Mouse (Mus musculus) right cerebral cortex, postnatal 10 days (tissue): ENCODE measurements around the gene Ufsp1.
"Not testable (repeated sequence)": the region's sequence is repeated elsewhere in the genome, so short reads cannot be mapped to it uniquely, and the experiment has no call there.

ENCODE experiments used
- DNase-seq, 2 experiments: peaks; one replicate each; pipeline ENCODE4 v3.0.0; 2021; ENCODE audit warnings: low spot score in 2 of 2

Gene Ufsp1

DNA sequence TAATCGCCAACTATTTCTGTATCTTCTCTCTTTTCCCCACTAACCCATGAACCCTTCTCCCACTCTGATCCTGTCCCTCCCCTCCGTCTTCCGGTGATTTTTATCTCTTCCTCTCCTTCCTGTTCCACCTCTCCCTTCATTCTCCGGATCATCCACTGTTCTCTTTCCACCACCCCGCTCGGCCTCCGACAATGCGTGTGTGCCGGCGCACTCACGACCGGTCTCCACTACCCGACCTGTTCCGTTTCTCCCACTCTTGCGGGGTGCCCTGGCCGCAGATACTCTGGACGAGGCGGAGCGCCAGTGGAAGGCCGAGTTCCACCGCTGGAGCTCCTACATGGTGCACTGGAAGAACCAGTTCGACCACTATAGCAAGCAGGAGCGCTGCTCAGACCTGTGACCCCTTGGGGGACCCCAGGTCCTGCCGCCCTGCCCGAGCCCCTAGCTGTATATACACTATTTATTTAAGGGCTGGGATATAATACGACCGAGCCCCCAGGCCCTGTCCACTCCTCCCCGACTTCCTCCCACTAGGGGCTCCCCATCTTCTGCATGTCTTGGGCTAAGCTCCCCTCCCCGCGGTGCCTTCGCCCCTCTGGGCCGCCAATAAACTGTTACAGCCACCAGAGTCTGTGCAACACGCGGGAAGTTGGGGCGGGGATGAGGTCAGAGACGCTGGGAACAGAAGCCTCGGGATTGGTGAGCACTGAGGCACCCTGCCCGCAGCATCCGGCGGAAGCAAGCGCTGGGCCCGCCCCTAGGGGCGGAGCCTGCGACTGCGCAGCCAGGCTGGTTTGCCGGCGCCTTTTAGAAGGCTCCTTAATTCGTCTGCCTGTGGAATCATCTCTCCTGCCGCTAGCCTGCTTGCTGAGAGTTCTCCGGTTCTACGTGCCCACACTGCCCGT, at the start of gene Ufsp1:
Gene Ufsp1 (plus strand): TSS at position 791 of the 905 bp plus-strand sequence.
- peak; percentile 98 to 99 for DNase-seq

DNA sequence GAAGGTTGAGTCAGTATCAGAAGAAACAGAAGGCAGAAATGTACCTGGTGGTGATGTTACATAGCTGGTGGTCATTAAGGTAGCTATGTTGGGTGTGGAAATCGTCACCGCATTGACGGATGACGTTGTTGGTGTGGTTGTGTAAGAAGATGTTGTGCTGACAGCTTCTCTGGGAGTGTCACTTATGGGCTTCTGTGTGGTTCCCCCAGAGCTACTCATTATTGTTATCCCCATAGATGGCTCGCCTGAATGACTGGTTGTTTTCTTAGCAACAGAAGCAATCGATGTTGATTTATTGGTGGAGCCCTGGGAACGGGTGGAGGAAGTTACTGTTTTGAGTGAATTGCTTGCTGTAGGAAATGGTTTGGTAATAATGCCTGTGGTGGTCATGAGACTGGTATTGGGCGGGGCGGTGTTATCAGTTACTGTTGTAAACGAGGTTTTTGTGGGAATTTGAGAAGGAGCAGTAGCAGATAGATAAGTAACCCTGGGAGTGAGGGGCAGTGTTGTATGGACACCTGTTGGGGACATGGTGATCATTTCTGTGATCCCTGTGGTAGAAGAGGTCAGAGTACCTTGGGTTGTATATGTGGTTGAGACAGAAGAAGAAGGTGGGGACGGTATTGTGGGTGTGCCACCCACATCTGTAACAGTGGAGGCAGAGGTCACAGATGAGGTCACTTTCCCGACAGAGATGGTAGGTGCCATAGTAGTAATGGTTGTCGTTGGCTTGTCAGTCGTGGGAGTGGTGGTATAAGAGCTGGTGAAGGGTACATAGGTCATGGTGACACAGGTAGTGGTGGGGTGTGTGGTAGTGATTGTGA, 30.3 kb upstream of the Ufsp1 start:
- no peak for DNase-seq

GRCm38 (mm10) chr5:137264787-137265186, 29.6 kb upstream of the Ufsp1 start:
- no peak for DNase-seq

GRCm38 (mm10) chr5:137268131-137268910, 26.1 kb upstream of the Ufsp1 start:
- no peak for DNase-seq

DNA sequence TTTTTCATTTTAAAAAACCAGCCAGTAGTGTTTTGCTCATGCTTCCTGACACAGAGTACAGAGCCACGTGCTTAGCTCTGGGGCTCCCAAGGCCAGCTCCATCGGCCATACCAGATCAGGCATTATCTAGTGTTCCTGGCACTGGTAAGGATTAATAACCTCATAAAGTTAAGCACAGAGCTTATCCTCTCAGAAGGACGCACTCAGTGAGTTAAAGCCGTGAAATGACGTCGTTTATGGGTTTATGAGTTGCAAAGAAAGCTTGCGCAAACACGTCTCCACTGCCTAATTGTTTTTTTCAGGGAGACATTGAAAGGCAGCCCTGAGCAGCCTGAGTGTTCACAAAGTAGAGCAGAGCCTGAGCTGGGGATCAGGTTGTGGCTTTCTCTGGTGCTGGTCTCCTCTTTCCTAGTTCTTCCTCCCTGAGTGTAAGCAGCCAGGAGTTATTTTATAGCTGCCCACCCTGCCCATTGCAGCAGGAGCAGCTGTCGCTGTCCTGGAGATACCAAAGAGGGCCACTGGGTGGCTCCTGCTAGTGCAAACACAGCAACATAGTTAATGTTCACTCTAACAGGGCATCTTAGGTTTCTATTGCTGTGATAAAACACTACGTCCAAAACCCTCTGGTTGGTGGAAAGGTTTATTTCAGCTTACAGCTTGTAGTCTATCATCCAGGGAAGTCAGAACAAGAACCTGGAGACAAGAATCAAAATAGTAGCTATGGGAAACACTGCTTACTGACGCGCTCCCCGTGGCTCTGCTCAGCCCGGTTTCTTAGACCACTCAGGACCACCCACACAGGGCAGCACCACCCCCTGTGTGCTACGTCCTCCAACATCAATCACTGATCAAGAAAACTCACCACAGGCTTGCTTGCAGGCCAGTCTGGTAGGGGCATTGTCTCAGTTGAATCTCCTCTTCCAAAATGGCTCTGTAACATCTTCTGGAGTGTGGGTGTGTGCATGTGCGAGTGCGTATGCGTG, 16.8 kb upstream of the Ufsp1 start:
- DNase-seq, result no peak

GRCm38 (mm10) chr5:137284411-137284810, 10.0 kb upstream of the Ufsp1 start:
- DNase-seq, result not testable (repeated sequence)

DNA sequence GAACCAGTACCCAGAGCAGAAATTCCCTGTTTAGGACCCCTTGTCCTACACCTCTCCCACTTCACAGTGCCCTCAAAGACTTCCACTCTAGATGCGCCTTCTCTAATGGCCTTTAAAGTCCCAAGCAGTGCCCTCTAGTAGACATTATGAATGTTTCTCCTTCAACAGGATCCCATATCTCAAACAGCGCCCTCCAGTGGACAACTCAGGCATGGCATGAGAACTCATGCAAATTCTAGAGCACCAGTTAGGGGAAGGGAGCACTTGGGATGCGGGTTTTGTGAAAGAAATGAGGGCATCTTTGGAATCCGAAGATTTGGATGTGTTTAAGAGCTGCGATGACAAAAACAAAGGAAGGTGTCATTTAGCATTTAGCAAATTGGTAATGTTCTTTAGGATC, 9.4 kb upstream of the Ufsp1 start:
- DNase-seq, result peak in 1 of 2 experiments; percentile 59

DNA sequence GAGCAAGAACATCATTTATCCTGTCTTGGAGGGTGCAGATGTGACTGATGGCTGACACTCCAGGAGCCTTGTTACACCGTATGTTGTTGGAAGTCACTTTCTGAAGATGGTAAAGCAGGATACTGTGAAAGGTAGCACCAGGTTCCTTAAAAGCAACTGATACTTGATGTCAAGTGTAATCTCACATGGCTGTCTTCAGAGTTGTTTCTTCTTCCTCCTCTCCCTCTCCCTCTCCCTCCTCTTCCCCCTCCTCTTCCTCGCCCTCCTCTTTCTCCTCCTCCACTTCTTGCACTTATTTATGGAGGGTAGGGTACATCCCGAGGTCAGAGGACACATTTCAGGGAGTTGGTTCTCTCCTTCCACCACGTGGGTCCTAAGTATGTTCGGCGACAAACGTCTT, 8.4 kb upstream of the Ufsp1 start:
- no peak for DNase-seq

- DNase-seq, result peak; percentile 94
Measured at GRCm38 (mm10) chr5:137286655-137287031, 7.8 kb upstream of the Ufsp1 start.

- peak; percentile 87 to 91 for DNase-seq
Measured at GRCm38 (mm10) chr5:137287032-137287952, 7.1 kb upstream of the Ufsp1 start, which contains the start of gene Ache. TSS of gene Ache (plus strand) at chr5:137287519.

GRCm38 (mm10) chr5:137287953-137288743, 6.3 kb upstream of the Ufsp1 start:
- peak; percentile 78 to 84 for DNase-seq

GRCm38 (mm10) chr5:137288999-137289470, 5.4 kb upstream of the Ufsp1 start:
- DNase-seq, result peak; percentile 85

DNA sequence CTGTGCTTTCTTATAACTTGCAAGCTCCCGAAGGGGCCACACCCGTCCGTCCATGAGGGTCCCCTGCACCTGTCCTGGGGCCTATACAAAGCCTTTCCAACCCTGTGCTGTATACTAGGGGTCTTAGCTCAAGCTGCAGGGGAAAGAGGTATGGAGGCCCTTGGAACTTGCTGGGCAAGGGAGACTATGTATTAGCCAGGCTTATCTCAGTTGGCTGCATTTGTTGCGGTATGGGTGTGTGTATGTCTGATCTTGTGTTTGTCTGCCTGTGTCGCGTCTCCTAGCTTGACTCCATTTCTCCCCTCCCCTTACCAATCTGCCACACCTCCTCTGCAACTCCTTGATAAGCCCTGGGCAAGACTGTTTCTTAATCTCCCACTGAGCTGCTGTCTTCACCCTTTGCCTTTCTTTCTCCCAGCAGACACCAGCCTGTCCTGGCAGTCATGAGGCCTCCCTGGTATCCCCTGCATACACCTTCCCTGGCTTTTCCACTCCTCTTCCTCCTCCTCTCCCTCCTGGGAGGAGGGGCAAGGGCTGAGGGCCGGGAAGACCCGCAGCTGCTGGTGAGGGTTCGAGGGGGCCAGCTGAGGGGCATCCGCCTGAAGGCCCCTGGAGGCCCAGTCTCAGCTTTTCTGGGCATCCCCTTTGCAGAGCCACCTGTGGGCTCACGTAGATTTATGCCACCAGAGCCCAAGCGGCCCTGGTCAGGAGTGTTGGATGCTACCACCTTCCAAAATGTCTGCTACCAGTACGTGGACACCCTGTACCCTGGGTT, 4.7 kb upstream of the Ufsp1 start:
- DNase-seq, result peak in 1 of 2 experiments; percentile 39

DNA sequence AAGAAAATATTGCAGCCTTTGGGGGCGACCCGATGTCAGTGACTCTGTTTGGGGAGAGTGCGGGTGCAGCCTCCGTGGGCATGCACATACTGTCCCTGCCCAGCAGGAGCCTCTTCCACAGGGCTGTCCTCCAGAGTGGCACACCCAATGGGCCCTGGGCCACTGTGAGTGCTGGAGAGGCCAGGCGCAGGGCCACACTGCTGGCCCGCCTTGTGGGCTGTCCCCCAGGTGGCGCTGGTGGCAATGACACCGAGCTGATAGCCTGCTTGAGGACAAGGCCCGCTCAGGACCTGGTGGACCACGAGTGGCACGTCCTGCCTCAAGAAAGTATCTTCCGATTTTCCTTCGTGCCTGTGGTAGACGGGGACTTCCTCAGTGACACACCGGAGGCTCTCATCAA, 3.8 kb upstream of the Ufsp1 start:
- DNase-seq, result peak in 1 of 2 experiments; percentile 65

DNA sequence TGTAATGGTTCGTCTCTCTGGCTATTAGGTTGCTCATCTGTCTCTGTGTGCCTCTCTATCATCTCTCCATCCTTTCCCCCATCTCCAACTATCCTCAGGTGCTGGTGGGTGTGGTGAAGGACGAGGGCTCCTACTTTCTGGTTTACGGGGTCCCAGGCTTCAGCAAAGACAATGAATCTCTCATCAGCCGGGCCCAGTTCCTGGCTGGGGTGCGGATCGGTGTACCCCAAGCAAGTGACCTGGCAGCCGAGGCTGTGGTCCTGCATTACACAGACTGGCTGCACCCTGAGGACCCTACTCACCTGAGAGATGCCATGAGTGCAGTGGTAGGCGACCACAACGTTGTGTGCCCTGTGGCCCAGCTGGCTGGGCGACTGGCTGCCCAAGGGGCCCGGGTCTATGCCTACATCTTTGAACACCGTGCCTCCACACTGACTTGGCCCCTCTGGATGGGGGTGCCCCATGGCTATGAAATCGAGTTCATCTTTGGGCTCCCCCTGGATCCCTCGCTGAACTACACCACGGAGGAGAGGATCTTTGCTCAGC, 3.0 kb upstream of the Ufsp1 start:
- peak in 1 of 2 experiments; percentile 43 for DNase-seq

GRCm38 (mm10) chr5:137293282-137293681, 1.1 kb upstream of the Ufsp1 start:
- peak; percentile 76 to 80 for DNase-seq

DNA sequence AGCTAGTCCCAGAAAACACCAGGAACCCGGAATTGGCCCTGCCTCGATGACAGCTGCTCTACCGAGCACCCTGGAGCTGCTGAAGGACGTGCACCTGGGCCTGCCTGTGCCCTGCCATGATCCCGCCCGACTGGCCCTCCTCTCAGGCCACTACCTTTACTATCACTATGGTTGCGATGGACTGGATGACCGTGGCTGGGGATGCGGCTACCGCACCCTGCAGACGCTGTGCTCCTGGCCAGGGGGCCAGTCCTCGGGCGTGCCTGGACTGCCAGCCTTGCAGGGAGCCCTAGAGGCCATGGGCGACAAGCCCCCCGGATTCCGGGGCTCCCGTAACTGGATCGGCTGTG, 290 bp downstream of the Ufsp1 start:
- DNase-seq, result no peak
